Mouse (Mus musculus) left cerebral cortex, postnatal 4 days (tissue): ENCODE data around the gene Mgat4a. TPM values are rescaled to one million over a fixed set of nuclear protein-coding genes. Genes with fewer than 3 reads are reported as not detected.

Source experiments
- DNase-seq: peaks from one replicate; pipeline ENCODE4 v3.0.0-alpha.2; 2022
- intact Hi-C: fragments of 180-260 bp; cut with DNase I; formaldehyde crosslinking; loops from one replicate; pipeline ENCODE4 v1.15.1; 2025
- total RNA-seq, 2 experiments: library from RNA; stranded (reverse); gene quantifications; 2 replicates each; pipeline ENCODE4 v1.2.3; 2021

The Mgat4a gene
- total RNA-seq, 2 experiments from 2014 or later, result 27.0 to 29.0 TPM

GRCm38 (mm10) chr1:37473251-37473650 lies 67.6 kb downstream of the Mgat4a start:
- intact Hi-C loops, result no loop called here

GRCm38 (mm10) chr1:37471179-37472148 lies 69.4 kb downstream of the Mgat4a start:
- no peak for DNase-seq
- intact Hi-C loops, result no loop called here

More at GRCm38 (mm10) chr1:37473251-37473650, 67.6 kb downstream of the Mgat4a start:
- DNase-seq, result no peak

GRCm38 (mm10) chr1:37469007-37469406 lies 71.8 kb downstream of the Mgat4a start:
- no peak for DNase-seq
- intact Hi-C loops, result no loop called here

GRCm38 (mm10) chr1:37467806-37468205 lies 73.0 kb downstream of the Mgat4a start:
- intact Hi-C loops, result no loop called here
- DNase-seq, result no peak

- no peak for DNase-seq
- intact Hi-C loops, result no loop called here
These were observed 74.4 kb downstream of the Mgat4a start for GRCm38 (mm10) chr1:37466322-37466995.

- intact Hi-C loops, result no loop called here
- DNase-seq, result no peak
These were observed 75.9 kb downstream of the Mgat4a start for GRCm38 (mm10) chr1:37464878-37465452.

GRCm38 (mm10) chr1:37457546-37457945 lies 83.3 kb downstream of the Mgat4a start:
- no peak for DNase-seq
- intact Hi-C loops, result no loop called here

GRCm38 (mm10) chr1:37451270-37451669 lies 89.5 kb downstream of the Mgat4a start:
- intact Hi-C loops, result no loop called here
- no peak for DNase-seq

- intact Hi-C loops, result no loop called here
- peak; percentile 59 for DNase-seq
These were observed 92.3 kb downstream of the Mgat4a start for GRCm38 (mm10) chr1:37448361-37449095.

GRCm38 (mm10) chr1:37442848-37443835 lies 97.7 kb downstream of the Mgat4a start:
- intact Hi-C loops, result no loop called here
- no peak for DNase-seq

GRCm38 (mm10) chr1:37436419-37436818 lies 104.4 kb downstream of the Mgat4a start:
- no peak for DNase-seq
- intact Hi-C loops, result no loop called here

GRCm38 (mm10) chr1:37430297-37430840 lies 110.4 kb downstream of the Mgat4a start:
- intact Hi-C loops, result no loop called here
- DNase-seq, result no peak

- peak; percentile 95 for DNase-seq
- intact Hi-C loops, result no loop called here
These were observed 111.2 kb downstream of the Mgat4a start, which contains the start of the genes Coa5 and Unc50 for GRCm38 (mm10) chr1:37429366-37430296. Gene Coa5 (minus strand): TSS chr1:37430103. Gene Unc50 (plus strand): TSS chr1:37430139.

GRCm38 (mm10) chr1:37428911-37429310 lies 111.9 kb downstream of the Mgat4a start:
- intact Hi-C loops, result no loop called here
- no peak for DNase-seq

GRCm38 (mm10) chr1:37427144-37427875 lies 113.5 kb downstream of the Mgat4a start:
- intact Hi-C loops, result no loop called here

GRCm38 (mm10) chr1:37419420-37419819 lies 121.4 kb downstream of the Mgat4a start:
- intact Hi-C loops, result no loop called here
- DNase-seq, result peak; percentile 62

More at GRCm38 (mm10) chr1:37427144-37427875, 113.5 kb downstream of the Mgat4a start:
- DNase-seq, result no peak

- no peak for DNase-seq
- intact Hi-C loops, result no loop called here
These were observed 125.4 kb downstream of the Mgat4a start for GRCm38 (mm10) chr1:37415394-37415793.
